Mouse (Mus musculus) stomach, postnatal 0 days (tissue): Measurements from ENCODE around the gene Sumo1. TPM values are rescaled to one million over a fixed set of nuclear protein-coding genes. Genes with fewer than 3 reads are reported as not detected.
"Not testable (repeated sequence)": the region's sequence is repeated elsewhere in the genome, so short reads cannot be mapped to it uniquely, and the experiment has no call there.

ENCODE experiments used
- ATAC-seq: fragments of 200-750 bp; cut with Nextera tagmentation; 2 replicates; pipeline ENCODE4 v1.8.0; 2017; ENCODE audit not compliant: low FRiP score, low TSS enrichment
- DNase-seq: peaks from one replicate; pipeline ENCODE4 v3.0.0-alpha.2; 2016; ENCODE audit warnings: low spot score
- H3K27ac ChIP-seq: fragments of 300-500 bp; sonication (generic); replicated peaks from 2 replicates; pipeline ENCODE4 v1.5.1; 2014; ENCODE audit warnings: mild to moderate bottlenecking, control low read depth
- H3K27me3 ChIP-seq: fragments of 300-500 bp; sonication (generic); 2 replicates; pipeline ENCODE4 v1.6.1; 2014; ENCODE audit warnings: low read length; ENCODE audit not compliant: control insufficient read depth, insufficient read depth
- H3K36me3 ChIP-seq: fragments of 300-500 bp; sonication (generic); 2 replicates; pipeline ENCODE4 v1.6.1; 2014; ENCODE audit warnings: low read length, mixed read lengths; ENCODE audit not compliant: control insufficient read depth, insufficient read depth
- H3K4me1 ChIP-seq: fragments of 300-500 bp; sonication (generic); replicated peaks from 2 replicates; pipeline ENCODE4 v1.6.1; 2014; ENCODE audit warnings: antibody characterized with exemption; ENCODE audit not compliant: control insufficient read depth, insufficient read depth
- H3K4me2 ChIP-seq: fragments of 300-500 bp; sonication (generic); replicated peaks from 2 replicates; pipeline ENCODE4 v1.6.1; 2014; ENCODE audit warnings: low read depth, mild to moderate bottlenecking, control low read depth, moderate library complexity
- H3K4me3 ChIP-seq: fragments of 300-500 bp; sonication (generic); 2 replicates; pipeline ENCODE4 v1.5.1; 2014; ENCODE audit warnings: low read depth, low read length, control low read depth
- H3K9ac ChIP-seq: fragments of 300-500 bp; sonication (generic); 2 replicates; pipeline ENCODE4 v1.6.1; 2014; ENCODE audit warnings: mild to moderate bottlenecking, low read length, control low read depth, mixed read lengths
- H3K9me3 ChIP-seq: fragments of 300-500 bp; sonication (generic); 2 replicates; pipeline ENCODE4 v1.6.1; 2016; ENCODE audit warnings: low read length; ENCODE audit not compliant: control insufficient read depth
- CTCF ChIP-seq: IDR thresholded peaks from 2 replicates; pipeline ENCODE4 v1.5.1; 2016; ENCODE audit warnings: antibody characterized with exemption, low read depth, mild to moderate bottlenecking, moderate library complexity
- EP300 ChIP-seq: optimal IDR thresholded peaks from 2 replicates; pipeline ENCODE3; 2016; ENCODE audit warnings: antibody characterized with exemption
- WGBS: fragments of 180-500 bp; shearing (Covaris S2); extraction: QIAGEN DNeasy Blood & Tissue Kit; methylation state at CpG from one replicate; pipeline ENCODE4 v1.1.7; 2014; 5-methylcytosine and 5-hydroxymethylcytosine counted together
- polyA plus RNA-seq: library from polyadenylated mRNA; unstranded; fragments of >200 nt; fragmentation: Nextera tagmentation; extraction: Ambion mirVana; gene quantifications from 2 replicates; pipeline ENCODE4 v1.2.1, GENCODE M21; 2015

Gene Sumo1
- polyA plus RNA-seq, 1 experiment from 2014 or later, result 224 TPM

- 70% methylated on average over 1 of the region's 1 CpGs for WGBS
- Histone ChIP-seq H3K9me3 (no peaks in the 10 kb centered on the region), H3K27me3 (no peaks in the 10 kb centered on the region), H3K4me3 (no peak overlapping the region), H3K9ac (no peak overlapping the region), H3K4me2 (no peak overlapping the region), H3K4me1 (no peaks in the 10 kb centered on the region), H3K36me3 (no peaks in the 10 kb centered on the region), H3K27ac (no peak overlapping the region)
- DNase-seq (no peak), ATAC-seq (no peak)
- TF ChIP-seq EP300 (no peak), CTCF (no peak)
These were observed 28.1 kb downstream of the Sumo1 start for GRCm38 (mm10) chr1:59642488-59642887.

GRCm38 (mm10) chr1:59638371-59638770 is 32.3 kb downstream of the Sumo1 start:
- WGBS, result 82% methylated on average over 3 of the region's 3 CpGs
- ATAC-seq, result no peak

GRCm38 (mm10) chr1:59636349-59636748 is 34.3 kb downstream of the Sumo1 start:
- ATAC-seq, result no peak
- 71% methylated on average over 1 of the region's 1 CpGs for WGBS
- H3K4me3 ChIP-seq, result no peak overlapping the region
- no peak for DNase-seq
- no peaks in the 10 kb centered on the region for H3K4me1 ChIP-seq
- H3K9ac ChIP-seq, result no peak overlapping the region
- TF ChIP-seq EP300 (no peak), CTCF (no peak)
- no peaks in the 10 kb centered on the region for H3K36me3 ChIP-seq
- H3K27ac ChIP-seq, result no peak overlapping the region
- no peak overlapping the region for H3K4me2 ChIP-seq
- H3K9me3 ChIP-seq, result no peaks in the 10 kb centered on the region
- H3K27me3 ChIP-seq, result no peaks in the 10 kb centered on the region

More at GRCm38 (mm10) chr1:59638371-59638770, 32.3 kb downstream of the Sumo1 start:
- Histone ChIP-seq H3K4me1 (no peaks in the 10 kb centered on the region), H3K36me3 (no peaks in the 10 kb centered on the region), H3K9me3 (no peaks in the 10 kb centered on the region), H3K27me3 (no peaks in the 10 kb centered on the region), H3K27ac (no peak overlapping the region), H3K4me2 (no peak overlapping the region), H3K9ac (no peak overlapping the region), H3K4me3 (no peak overlapping the region)
- no peak for TF ChIP-seq EP300
- TF ChIP-seq CTCF, result peak; percentile 26
- no peak for DNase-seq

GRCm38 (mm10) chr1:59633056-59633455 is 37.6 kb downstream of the Sumo1 start:
- Histone ChIP-seq H3K4me2 (no peak overlapping the region), H3K27ac (no peak overlapping the region), H3K36me3 (no peaks in the 10 kb centered on the region), H3K4me1 (no peaks in the 10 kb centered on the region), H3K27me3 (no peaks in the 10 kb centered on the region), H3K9me3 (no peaks in the 10 kb centered on the region), H3K9ac (no peak overlapping the region), H3K4me3 (no peak overlapping the region)
- ATAC-seq (no peak), DNase-seq (no peak)
- WGBS, result 37% methylated on average over 6 of the region's 6 CpGs
- TF ChIP-seq CTCF (no peak), EP300 (no peak)

- no peak for TF ChIP-seq CTCF
- no peak for TF ChIP-seq EP300
- no peak overlapping the region for H3K4me2 ChIP-seq
- H3K9me3 ChIP-seq, result no peaks in the 10 kb centered on the region
- no peaks in the 10 kb centered on the region for H3K27me3 ChIP-seq
- no peaks in the 10 kb centered on the region for H3K4me1 ChIP-seq
- 72% methylated on average over 5 of the region's 5 CpGs for WGBS
- ATAC-seq (no peak), DNase-seq (no peak)
- no peaks in the 10 kb centered on the region for H3K36me3 ChIP-seq
- no peak overlapping the region for H3K27ac ChIP-seq
- no peak overlapping the region for H3K9ac ChIP-seq
- no peak overlapping the region for H3K4me3 ChIP-seq
These were observed 38.5 kb downstream of the Sumo1 start for GRCm38 (mm10) chr1:59631986-59632659.

- H3K36me3 ChIP-seq, H3K4me1 ChIP-seq, H3K4me2 ChIP-seq, ATAC-seq, H3K27ac ChIP-seq, H3K27me3 ChIP-seq, DNase-seq, H3K4me3 ChIP-seq, H3K9ac ChIP-seq, H3K9me3 ChIP-seq: not testable (repeated sequence)
- WGBS, result 91% methylated on average over 6 of the region's 6 CpGs
These were observed 40.3 kb downstream of the Sumo1 start for GRCm38 (mm10) chr1:59630356-59630755.
